Mouse (Mus musculus) small intestine, adult 2 months (tissue): Measurements from ENCODE around the gene Mis12.

ENCODE experiments used
- CTCF ChIP-seq: fragments of 200-500 bp; IDR thresholded peaks from 2 replicates; pipeline ENCODE4 v1.5.1; 2012; ENCODE audit warnings: low read depth, mild to moderate bottlenecking, control low read depth, inconsistent platforms, low read length, moderate library complexity, mixed read lengths; ENCODE audit not compliant: insufficient replicate concordance, insufficient read length; ENCODE audit errors: extremely low read depth
- POLR2A ChIP-seq: fragments of 200-500 bp; IDR thresholded peaks from 2 replicates; pipeline ENCODE4 v1.6.1; 2012; ENCODE audit warnings: low read depth, mild to moderate bottlenecking, control low read depth, inconsistent platforms, low read length, moderate library complexity

GRCm38 (mm10) chr11:70969821-70970559 is 49.4 kb upstream of the Mis12 start, which contains the start of the genes Nup88 and Rpain:
- TF ChIP-seq POLR2A, result peak; percentile 90
- TF ChIP-seq CTCF, result no peak
